Mouse (Mus musculus): Measurements from ENCODE around the gene Olfr1359. TPM values are rescaled to one million over a fixed set of nuclear protein-coding genes. Genes with fewer than 3 reads are reported as not detected.

Gene Olfr1359
- total RNA-seq, 2 experiments from 2014 or later = not detected

DNA sequence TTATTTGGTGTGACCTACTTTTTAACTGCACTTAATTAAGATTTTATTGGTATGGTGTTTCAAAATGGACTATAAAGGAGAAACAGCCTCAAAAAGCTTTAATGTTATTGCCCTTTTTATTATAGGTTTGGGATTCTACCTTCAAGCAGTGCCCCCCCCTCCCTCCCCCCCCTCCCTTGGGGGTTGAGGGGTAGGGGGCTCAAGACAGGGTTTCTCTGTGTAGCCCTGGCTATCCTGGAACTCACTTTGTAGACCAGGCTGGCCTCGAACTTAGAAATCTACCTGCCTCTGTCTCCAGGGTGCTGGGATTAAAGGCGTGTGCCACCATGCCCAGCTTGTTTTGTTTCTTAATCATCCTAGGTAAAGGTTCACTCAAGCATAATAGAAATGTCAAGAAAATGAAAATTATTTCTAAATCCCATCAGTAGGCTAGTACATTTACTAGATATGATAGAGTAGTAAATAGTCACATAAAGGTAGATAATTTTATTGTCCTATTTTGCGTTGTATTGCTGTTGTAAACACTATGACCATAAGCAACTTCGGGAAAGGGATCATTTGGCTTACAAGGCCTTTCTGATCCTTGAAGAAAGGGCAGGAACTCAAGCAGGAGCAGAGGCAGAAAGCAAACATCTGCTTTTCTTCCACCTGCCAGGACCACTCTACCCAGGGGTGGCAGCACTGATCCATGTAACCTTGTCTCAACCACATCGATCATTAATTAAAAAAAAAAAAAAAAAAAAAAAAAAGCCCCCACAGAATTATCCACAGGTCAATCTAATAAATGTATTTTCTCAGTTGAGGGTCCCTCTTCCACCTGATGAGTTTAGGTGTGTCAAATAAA lies 25.3 kb downstream of the Olfr1359 start:
- DNase-seq = no peak

DNA sequence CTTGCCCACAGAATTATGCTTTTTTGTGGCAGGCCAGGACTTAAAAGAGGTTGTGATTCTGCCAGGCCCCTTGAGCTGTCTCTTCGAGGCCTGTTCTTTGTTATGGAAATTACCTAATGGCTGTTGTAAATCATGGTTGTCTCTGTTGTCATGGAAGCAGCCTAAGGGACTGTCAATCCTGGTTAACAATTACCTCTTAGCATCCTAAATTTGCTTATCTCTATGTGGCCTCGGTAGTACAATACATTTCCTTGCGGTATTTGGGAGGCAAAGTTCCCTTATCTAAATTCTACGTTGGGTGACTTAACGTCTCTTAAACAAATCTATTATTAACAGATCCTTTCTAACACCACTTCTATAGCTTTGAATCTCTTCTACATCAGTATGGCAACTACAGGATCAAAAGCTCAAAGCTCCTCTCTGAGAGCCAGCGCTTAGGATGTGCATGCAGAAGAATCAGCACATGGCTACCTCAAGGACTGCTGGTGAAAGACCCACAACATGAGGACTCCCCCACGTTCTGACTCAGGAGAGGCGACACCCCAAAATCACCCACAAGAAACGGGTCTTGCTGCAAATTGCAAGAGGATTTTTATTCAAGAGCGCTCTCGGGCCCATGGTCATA lies 30.1 kb downstream of the Olfr1359 start:
- DNase-seq = no peak

DNA sequence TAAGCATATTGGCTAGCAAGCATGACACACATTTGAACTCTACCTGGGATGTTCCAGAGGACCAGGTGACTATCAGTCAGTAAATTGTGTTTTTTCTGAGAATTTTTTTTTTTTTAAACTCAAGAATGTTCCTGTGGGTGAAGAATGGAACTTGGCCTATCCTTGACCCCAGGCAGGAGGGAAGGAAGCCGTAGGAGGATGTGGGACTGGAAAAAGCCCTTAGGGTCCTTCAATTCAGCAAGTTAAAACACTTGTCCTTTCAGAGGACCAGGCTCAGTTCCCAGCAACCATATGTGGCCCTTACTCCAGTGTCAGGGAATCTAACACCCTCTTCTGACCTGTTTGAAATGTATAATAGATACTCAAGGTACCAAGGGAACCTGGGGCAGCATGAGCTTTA lies 31.6 kb downstream of the Olfr1359 start:
- no peak for DNase-seq

DNA sequence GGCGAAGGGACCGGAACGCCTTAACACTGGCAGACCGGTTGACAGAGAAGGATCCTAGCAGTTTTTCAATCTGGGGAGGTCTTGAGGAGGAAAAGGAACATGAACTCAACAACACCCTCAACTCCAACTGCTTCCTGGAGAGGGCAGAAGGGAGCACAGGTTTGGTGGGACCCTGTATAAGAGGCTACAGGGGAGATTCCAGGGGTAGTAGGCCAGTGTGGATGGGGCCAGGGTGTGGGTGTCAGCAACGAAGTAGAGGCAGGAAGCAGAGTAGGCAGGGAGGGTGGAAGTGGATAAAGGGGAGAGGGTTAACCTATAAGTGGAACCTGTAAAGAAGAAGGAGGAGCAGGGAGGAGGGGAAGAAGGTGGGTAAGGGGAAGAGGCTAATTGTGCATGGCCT lies 35.6 kb downstream of the Olfr1359 start:
- DNase-seq = no peak

DNA sequence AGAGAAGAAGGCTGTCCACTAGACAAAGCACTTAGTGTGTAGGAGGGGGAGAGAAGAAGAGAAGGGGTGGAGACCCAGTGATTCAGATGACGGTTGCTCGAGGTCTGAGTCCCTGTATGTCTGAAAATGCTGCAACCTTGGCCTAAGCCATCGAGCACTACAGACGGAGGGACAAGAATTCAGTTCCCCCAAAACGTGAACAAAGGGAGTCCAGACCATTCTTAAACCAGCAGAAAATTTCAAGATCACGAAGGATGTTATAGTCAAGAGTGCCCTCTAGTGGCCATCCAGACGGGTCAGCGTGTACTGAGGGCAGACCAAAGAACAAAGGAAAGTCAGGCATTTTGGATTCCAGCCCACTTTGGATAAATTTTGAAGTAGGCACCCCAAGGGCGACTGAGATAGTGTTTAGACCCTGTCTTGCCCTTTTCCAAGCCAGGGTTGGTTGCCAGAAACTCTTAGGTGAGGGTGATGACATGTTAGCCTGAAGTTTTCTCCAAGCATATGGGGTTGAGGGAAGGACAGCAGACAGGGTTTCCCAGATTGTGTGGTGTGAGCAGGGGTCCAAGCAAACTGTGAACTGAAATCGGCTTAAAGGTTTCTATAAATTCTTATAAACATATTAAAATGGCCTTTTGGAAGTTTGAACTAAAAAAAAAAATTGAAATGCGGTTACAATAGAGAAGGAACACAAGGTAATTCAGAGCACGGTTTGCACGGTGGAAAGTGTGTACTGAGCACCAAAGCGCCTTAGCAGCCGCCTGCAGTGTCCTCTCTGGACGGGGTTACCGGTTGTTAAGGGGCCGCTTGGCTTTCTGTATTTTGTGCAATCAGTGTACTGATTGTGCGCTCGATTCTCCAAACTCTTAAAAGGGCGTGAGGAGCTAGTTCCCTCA lies 36.3 kb downstream of the Olfr1359 start:
- peak; percentile 85 for DNase-seq

DNA sequence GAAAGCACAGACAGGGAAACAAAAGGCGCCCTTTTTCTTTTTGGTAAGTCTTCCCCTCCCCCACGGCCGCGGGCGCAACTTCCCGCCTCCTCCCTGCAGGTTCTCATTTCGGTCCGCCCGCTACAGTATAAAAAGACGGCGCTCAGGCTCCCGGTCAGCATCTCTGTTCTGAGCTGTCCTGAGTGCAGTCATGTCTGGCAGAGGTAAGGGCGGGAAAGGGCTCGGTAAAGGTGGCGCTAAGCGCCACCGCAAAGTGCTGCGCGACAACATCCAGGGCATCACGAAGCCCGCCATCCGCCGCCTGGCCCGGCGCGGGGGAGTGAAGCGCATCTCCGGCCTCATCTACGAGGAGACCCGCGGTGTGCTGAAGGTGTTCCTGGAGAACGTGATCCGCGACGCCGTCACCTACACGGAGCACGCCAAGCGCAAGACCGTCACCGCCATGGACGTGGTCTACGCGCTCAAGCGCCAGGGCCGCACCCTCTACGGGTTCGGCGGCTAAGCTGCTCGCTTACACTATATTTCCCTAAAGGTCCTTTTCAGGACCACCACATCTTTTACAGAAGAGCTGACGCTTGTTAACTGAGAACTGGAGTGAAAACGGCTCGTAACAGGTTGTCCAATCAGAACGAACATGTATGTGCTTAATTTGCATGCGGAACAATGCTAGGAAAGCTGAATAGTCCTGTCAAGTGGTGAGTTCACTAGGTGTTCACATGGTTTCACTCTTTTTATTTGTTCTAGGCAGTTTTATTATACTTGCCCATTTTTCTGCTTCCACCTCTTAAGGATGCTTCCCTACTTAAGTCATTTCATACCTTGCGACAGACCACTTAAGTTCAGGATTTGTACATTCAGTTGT lies 37.2 kb downstream of the Olfr1359 start, which contains the start of gene Hist1h4j:
Hist1h4j (plus strand) TSS at position 159 of the 862 bp plus-strand sequence.
- DNase-seq = peak; percentile 83

DNA sequence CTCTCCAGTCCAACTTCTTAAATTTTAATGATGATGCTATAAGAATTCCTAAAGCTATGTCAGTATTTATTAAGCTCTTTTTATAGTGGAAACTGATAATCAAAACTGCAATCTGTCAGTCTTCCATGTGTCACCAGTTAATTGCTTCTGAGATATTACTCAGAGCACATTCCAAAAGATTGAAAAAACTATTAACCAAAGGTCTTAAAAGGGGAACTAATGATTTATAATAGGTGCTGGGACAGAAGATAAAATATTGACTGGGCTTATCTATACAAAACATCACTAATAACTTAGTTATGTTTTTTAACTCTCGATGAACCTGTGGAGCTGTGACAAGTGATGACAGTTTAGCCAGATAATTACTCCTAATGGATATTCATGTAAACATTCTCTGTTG lies 47.1 kb downstream of the Olfr1359 start:
- DNase-seq = no peak

DNA sequence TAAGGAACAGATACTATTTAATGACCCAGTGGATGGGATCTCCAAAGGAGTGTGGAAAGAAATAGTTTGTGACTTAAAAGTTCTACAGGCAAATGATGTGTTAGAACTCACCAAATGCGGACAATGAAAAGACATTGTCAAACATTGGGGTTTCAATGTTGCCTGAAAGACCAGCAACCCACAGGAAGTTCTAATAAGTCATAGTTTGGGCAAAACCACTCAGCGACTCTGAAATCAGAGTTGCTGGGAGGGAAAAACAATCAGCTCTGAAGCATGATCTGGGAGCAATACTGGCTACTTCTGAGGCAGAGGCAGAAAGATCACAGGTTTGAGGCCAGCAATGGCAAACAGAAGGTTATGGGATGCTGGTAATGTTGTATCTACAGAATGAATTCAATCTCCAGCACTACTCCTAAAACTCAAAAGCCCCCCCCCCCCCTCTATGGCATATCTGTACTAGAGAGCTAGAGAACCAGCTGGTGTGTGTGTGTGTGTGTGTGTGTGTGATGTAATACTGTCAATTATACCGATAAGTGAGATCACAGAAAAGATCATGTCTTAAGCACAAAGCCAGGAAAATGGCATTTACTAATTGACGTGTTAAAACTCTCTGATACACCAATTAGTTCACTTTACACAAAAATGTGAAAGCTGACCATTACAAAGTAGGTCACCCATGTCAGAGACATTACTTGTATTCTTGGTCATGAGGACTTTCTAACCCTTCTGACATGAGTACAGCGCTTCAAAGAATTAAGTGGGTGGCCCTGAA lies 51.7 kb downstream of the Olfr1359 start:
- no peak for DNase-seq

DNA sequence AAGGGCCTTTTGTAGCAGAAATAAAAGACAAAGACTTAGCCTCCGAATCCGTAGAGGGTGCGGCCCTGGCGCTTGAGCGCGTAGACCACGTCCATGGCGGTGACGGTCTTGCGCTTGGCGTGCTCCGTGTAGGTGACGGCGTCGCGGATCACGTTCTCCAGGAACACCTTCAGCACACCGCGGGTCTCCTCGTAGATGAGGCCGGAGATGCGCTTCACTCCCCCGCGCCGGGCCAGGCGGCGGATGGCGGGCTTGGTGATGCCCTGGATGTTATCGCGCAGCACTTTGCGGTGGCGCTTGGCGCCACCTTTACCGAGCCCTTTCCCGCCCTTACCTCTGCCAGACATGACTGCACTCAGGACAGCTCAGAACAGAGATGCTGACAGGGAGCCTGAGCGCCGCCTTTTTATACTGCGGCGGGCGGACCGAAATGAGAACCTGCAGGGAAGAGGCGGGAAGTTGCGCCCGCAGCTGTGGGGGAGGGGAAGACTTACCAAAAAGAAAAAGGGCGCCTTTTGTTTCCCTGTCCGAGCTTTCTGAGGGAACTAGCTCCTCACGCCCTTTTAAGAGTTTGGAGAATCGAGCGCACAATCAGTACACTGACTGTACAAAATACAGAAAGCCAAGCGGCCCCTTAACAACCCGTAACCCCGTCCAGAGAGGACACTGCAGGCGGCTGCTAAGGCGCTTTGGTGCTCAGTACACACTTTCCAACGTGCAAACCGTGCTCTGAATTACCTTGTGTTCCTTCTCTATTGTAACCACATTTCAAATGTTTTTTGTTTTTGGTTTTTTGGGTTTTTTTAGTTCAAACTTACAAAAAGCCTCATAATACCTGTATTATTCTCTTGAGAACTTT lies 52.5 kb downstream of the Olfr1359 start, which contains the start of gene Hist1h4k:
Hist1h4k (minus strand) TSS at position 347 of the 859 bp plus-strand sequence.
- peak; percentile 94 for DNase-seq

DNA sequence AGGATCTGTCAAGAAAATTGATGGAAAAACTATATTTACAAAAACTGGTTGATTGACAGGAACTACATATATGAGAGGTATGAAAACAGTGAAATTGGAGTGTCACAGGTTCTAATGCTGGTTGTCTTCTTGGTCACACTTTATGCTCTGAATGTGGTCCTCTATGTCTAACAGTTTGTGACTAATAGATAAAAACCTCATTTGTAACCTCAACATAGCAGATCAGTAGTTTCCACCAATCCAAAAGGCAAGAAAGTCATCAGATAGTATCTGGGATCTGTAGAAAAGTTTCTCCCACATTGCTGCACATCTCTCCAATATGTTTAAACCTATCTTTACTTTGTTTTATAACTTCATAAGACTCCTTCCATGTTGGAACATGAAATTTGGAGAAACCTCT lies 53.5 kb downstream of the Olfr1359 start:
- no peak for DNase-seq

DNA sequence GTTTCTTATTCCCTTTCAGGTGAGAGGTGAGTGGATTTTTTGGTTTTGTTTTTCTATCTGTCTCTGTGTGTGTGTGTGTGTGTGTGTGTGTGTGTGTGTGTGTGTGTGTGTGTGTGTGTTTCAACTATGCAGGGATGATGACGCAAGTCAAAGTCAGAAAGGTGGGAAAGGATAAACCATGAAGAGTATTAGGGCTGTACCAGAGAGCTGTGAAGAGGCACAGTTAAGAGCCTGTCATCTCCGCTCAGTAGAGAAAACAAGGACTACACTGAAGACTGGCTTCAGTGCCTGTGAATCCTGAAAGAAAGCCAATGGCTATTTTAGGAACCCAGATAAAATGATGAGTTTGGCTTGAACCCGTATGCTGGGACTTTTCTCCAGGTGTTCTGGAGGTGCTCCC lies 53.9 kb downstream of the Olfr1359 start:
- no peak for DNase-seq

DNA sequence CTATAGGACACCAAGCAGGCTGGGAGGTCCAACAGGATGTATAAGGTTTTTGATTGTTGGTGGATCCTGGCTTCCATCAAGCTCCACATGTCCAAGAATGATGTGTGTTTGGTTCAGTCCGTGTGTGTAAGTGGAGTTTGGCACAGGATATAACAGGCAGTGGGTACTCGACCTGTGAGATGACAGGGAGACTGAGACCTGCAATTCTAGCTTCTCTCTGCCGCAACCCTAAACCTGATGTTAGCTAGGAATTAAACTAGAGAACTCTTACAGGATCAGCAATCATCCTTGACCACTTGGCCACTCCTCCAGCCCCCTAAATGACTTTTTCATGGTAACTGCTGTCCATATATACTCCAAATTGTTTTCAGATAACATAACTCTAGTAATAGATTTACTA lies 54.4 kb downstream of the Olfr1359 start:
- no peak for DNase-seq

DNA sequence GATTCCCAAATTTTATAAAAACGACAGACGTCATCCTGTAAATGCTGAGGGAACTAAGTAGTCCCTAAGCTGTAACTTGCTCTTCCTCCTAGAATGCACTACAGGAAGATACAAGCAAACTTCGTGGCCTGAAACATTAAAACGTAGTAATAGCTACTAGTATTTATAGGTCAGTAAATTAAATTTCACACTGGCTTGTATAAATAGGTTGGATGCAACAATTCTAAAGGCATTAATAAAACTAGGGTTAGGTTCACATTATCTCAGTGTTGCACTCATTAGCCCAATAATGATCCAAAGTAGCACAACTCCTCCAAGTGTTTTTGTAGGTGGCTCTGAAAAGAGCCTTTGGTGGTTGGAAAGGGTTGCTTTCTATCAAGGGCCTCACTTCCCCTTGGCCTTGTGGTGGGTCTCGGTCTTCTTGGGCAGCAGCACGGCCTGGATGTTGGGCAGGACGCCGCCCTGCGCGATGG lies 55.2 kb downstream of the Olfr1359 start:
- no peak for DNase-seq

DNA sequence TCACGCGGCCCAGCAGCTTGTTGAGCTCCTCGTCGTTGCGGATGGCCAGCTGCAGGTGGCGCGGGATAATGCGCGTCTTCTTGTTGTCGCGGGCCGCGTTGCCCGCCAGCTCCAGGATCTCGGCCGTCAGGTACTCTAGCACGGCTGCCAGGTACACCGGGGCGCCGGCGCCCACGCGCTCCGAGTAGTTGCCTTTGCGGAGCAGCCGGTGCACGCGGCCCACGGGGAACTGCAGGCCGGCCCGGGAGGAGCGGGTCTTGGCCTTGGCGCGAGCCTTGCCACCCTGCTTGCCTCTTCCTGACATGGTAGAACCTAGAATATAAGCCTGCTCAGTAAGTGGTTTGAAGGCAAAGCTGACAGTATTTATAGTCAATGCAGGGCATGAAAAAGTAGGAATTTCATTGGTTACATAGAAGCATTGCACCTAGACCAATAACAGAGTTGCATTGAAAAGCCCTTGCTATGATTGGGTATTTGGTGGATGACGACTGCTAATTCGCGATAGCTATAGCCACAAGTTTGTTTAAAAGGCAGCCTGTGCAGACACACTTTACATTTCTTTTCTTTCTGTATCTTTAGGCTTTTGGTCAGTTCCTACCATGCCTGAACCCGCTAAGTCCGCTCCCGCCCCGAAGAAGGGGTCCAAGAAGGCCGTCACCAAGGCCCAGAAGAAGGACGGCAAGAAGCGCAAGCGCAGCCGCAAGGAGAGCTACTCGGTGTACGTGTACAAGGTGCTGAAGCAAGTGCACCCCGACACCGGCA lies 55.8 kb downstream of the Olfr1359 start, which contains the start of the genes Hist1h2ak and Hist1h2bn:
Hist1h2ak (minus strand) TSS at position 304 of the 762 bp plus-strand sequence.
Hist1h2bn (plus strand) TSS at position 600 of the 762 bp plus-strand sequence.
- peak; percentile 80 for DNase-seq

DNA sequence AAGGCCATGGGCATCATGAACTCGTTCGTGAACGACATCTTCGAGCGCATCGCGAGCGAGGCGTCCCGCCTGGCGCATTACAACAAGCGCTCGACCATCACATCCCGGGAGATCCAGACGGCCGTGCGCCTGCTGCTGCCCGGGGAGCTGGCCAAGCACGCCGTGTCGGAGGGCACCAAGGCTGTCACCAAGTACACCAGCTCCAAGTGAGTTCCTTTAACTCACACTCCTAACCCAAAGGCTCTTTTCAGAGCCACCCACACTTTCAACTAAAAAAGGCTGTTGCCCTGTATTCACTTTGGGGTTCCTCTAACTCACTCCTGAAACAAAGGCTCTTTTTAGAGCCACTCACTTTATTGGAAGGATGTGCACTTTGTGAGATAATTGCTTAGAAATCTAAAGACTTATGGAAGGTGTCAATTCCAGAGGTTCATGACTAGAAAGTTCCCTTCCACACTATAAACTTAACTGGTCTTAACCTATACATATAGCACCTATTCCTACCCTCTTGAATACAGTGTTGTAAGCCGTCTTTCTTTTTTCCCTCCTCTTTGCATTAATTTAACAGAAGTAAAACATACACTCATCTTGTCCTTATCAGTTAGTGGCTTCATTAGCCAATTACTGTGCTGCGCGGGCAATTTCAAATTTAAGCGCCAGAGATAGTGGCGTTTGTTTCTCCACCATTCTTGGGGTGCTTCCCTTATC lies 56.5 kb downstream of the Olfr1359 start:
- peak; percentile 65 for DNase-seq

DNA sequence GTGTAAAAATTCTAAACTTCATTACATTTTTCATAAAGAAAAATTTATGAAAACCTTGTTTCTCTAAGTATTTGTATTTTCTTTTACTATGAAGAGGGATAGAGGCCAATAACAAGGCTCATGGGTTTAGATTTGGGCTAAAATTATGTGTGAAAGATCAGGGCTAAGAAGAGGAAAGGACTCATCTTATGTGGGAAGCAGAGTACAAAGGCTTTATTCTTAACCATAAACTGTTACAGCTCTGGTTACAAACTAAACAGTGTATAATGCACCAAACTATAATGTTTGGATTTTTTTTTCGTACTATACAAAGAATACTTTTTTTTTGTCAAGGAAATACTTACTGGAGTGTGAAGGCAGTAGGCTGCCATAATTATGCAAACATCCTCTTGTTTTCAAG lies 57.8 kb downstream of the Olfr1359 start:
- DNase-seq = no peak
